Mouse (Mus musculus): ENCODE measurements around the gene Fam168b. TPM values are rescaled to one million over a fixed set of nuclear protein-coding genes. Genes with fewer than 3 reads are reported as not detected.
A peak's percentile ranks its signal among the peaks of the same experiment; 100 is the strongest.

Gene Fam168b
- total RNA-seq, 2 experiments from 2014 or later: 27.1 to 52.5 TPM

GRCm38 (mm10) chr1:34851562-34851961 is 8.7 kb upstream of the Fam168b start:
- ATAC-seq (replicated peaks; ENCODE audit: poor library complexity): peak; percentile 55

- ATAC-seq (replicated peaks; ENCODE audit: poor library complexity): no peak
These were observed 7.7 kb upstream of the Fam168b start for GRCm38 (mm10) chr1:34850343-34851136.

- peak; percentile 87 for ATAC-seq (replicated peaks; ENCODE audit: poor library complexity)
These were observed 7.0 kb upstream of the Fam168b start, which contains the start of gene Plekhb2 for GRCm38 (mm10) chr1:34849745-34850342. Gene Plekhb2, plus strand, starts transcription at chr1:34849976.

- no peak for ATAC-seq (replicated peaks; ENCODE audit: poor library complexity)
These were observed 4.2 kb upstream of the Fam168b start for GRCm38 (mm10) chr1:34847070-34847469.

GRCm38 (mm10) chr1:34842389-34842861 is 440 bp downstream of the Fam168b start:
- ATAC-seq (replicated peaks; ENCODE audit: poor library complexity): peak; percentile 37

GRCm38 (mm10) chr1:34841709-34842388 is 1.0 kb downstream of the Fam168b start:
- ATAC-seq (replicated peaks; ENCODE audit: poor library complexity): no peak

GRCm38 (mm10) chr1:34839241-34839640 is 3.6 kb downstream of the Fam168b start:
- peak; percentile 32 for ATAC-seq (replicated peaks; ENCODE audit: poor library complexity)

GRCm38 (mm10) chr1:34837951-34838689 is 4.7 kb downstream of the Fam168b start:
- peak; percentile 33; the same call in 1 of the 2 replicates for ATAC-seq (replicated peaks; ENCODE audit: poor library complexity)

- ATAC-seq (replicated peaks; ENCODE audit: poor library complexity): 0 out of 2 replicates have a peak, but pooled peaks have one; percentile 22
These were observed 8.0 kb downstream of the Fam168b start for GRCm38 (mm10) chr1:34834904-34835303.

- ATAC-seq (replicated peaks; ENCODE audit: poor library complexity): no peak
These were observed 11.5 kb downstream of the Fam168b start for GRCm38 (mm10) chr1:34831381-34831780.

- no peak for ATAC-seq (replicated peaks; ENCODE audit: poor library complexity)
These were observed 11.9 kb downstream of the Fam168b start for GRCm38 (mm10) chr1:34830934-34831333.

GRCm38 (mm10) chr1:34828528-34829294 is 14.2 kb downstream of the Fam168b start:
- no peak for ATAC-seq (replicated peaks; ENCODE audit: poor library complexity)

GRCm38 (mm10) chr1:34827900-34828299 is 15.0 kb downstream of the Fam168b start:
- 0 out of 2 replicates have a peak, but pooled peaks have one; percentile 32 for ATAC-seq (replicated peaks; ENCODE audit: poor library complexity)

GRCm38 (mm10) chr1:34825909-34826308 is 17.0 kb downstream of the Fam168b start:
- no peak for ATAC-seq (replicated peaks; ENCODE audit: poor library complexity)

- no peak for ATAC-seq (replicated peaks; ENCODE audit: poor library complexity)
These were observed 18.7 kb downstream of the Fam168b start for GRCm38 (mm10) chr1:34824208-34824607.

- ATAC-seq (replicated peaks; ENCODE audit: poor library complexity): peak; percentile 68
These were observed 19.5 kb downstream of the Fam168b start for GRCm38 (mm10) chr1:34823353-34823752.

- no peak for ATAC-seq (replicated peaks; ENCODE audit: poor library complexity)
These were observed 20.1 kb downstream of the Fam168b start for GRCm38 (mm10) chr1:34822746-34823145.

- no peak for ATAC-seq (replicated peaks; ENCODE audit: poor library complexity)
These were observed 20.9 kb downstream of the Fam168b start for GRCm38 (mm10) chr1:34822003-34822402.

- peak; percentile 70 for ATAC-seq (replicated peaks; ENCODE audit: poor library complexity)
These were observed 21.5 kb downstream of the Fam168b start for GRCm38 (mm10) chr1:34821411-34821810.

Data from megakaryocyte progenitor cell, adult 5-6 weeks (primary cell).